Mouse (Mus musculus) lung, postnatal 36 days (tissue): ENCODE results near the gene Taar7a.

Source experiments
- DNase-seq: peaks from one replicate; pipeline ENCODE4 v3.0.0; 2022; ENCODE audit warnings: mixed read lengths

The Taar7a gene

GRCm38 (mm10) chr10:23993381-23993780, at the start of gene Taar7a:
Taar7a (minus strand) TSS chr10:23993481.
- no peak for DNase-seq

DNA sequence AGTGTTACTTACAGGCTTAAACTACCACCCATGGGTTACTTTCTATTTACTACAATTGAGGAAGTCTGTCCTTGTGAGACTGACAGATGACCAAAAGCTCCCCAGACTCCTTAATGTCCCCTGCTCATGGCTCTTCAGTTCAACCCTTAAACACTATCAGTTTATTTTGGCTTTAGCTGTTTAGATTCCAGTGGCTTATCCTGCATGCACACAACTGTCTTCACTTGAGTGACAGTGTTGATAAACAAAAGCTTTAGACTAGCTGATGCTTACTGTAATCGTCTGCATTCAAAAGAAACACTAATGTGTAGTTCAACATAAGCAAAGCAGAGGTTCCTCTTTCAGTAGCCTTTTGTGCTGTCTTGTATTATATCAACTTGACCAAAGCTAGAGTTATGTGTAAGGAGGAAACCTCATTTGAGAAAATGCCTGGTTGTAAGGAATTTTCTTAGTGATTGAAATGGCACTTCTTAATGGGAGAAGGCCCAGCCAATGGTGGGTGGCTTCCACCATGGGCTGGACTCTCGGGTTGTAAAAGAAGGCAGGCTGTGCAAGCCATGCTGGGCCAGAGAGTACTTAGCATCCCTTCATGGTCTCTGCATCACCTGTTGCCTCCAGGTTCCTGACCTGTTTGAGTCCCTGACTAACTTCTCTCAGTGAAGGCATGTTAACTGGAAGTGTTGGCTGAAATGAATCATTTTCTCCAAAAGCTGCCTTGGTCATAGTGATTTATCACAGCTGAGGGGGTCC, 47.0 kb upstream of the Taar7a start:
- DNase-seq = no peak

GRCm38 (mm10) chr10:24037314-24037713, 44.0 kb upstream of the Taar7a start, which contains the start of gene Taar7e:
Taar7e (plus strand) TSS chr10:24037614.
- no peak for DNase-seq

- no peak for DNase-seq
Observed at GRCm38 (mm10) chr10:24031347-24031746, 38.1 kb upstream of the Taar7a start.

DNA sequence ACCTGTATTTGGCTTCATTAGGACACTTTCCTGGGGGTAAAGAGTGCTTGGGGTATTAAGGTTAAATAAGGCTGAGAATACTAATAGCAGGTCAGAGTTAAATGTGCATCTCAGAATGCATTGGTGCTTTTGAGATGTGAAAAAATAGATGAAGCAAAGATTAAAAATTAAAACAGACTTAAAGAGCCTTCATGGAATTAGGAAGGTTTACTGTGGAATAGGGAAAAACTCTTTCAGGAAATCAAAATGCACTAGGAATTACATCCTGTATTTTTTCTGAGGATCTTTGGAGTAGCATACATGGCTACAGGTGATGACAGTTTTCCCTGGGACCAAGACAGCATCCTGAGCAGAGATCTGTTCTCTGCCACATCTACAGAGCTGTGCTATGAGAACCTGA, 33.6 kb upstream of the Taar7a start, which contains the start of gene Taar7d:
Gene Taar7d (plus strand): TSS at position 301 of the 400 bp plus-strand sequence.
- no peak for DNase-seq

DNA sequence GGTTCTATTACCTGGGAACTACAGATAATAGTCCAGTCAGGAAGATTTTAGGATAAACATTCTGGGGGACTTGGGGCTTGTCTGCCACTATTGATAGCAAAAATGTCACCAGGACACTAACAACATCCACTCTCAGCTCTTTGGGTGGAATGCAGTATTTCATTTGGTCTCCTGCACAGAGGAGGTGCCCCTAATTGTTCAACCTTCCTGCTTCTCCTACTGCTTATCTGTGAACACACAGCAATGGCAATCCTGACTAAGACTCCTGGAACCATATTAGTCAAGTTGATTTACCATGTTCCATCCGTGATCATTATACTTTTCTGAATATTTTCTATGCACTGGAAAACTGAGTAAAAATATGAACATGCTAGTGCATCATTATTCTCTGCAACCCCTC, 14.9 kb upstream of the Taar7a start:
- DNase-seq = no peak

DNA sequence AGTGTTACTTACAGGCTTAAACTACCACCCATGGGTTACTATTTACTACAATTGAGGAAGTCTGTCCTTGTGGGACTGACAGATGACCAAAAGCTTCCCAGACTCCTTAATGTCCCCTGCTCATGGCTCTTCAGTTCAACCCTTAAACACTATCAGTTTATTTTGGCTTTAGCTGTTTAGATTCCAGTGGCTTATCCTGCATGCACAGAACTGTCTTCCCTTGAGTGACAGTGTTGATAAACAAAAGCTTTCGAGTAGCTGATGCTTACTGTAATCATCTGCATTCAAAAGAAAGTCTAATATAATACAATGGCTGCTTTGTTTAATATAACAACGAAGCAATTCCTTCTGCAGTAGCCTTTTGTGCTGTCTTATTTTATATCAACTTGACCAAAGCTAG, 13.8 kb upstream of the Taar7a start:
- no peak for DNase-seq

GRCm38 (mm10) chr10:24006442-24006841, 13.2 kb upstream of the Taar7a start:
- no peak for DNase-seq

GRCm38 (mm10) chr10:23999639-24000038, 6.4 kb upstream of the Taar7a start, which contains the start of gene Taar7b:
Taar7b (plus strand) TSS chr10:23999939.
- DNase-seq = no peak

GRCm38 (mm10) chr10:23986419-23986818, 6.9 kb downstream of the Taar7a start:
- no peak for DNase-seq

DNA sequence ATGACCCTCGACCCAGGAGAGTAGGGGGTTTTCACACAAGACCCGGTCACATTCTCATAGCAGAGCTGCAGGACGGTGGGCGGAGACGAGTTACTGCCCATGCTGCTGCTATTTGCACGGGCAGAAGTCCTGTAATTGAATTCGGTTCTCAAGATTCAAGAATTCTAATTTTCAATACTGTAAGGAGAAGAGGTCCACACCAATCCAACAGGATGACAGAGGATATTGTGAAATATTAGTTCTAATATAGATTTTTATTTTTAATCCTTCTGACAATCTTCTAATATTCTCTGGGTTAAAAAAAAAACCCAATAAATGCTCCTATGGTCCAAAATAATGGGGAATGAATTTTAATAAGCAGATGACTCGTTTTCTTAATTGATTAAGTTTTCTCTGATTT, 7.7 kb downstream of the Taar7a start, which contains the start of gene Taar6:
Gene Taar6 (minus strand): TSS at position 101 of the 400 bp plus-strand sequence.
- no peak for DNase-seq

DNA sequence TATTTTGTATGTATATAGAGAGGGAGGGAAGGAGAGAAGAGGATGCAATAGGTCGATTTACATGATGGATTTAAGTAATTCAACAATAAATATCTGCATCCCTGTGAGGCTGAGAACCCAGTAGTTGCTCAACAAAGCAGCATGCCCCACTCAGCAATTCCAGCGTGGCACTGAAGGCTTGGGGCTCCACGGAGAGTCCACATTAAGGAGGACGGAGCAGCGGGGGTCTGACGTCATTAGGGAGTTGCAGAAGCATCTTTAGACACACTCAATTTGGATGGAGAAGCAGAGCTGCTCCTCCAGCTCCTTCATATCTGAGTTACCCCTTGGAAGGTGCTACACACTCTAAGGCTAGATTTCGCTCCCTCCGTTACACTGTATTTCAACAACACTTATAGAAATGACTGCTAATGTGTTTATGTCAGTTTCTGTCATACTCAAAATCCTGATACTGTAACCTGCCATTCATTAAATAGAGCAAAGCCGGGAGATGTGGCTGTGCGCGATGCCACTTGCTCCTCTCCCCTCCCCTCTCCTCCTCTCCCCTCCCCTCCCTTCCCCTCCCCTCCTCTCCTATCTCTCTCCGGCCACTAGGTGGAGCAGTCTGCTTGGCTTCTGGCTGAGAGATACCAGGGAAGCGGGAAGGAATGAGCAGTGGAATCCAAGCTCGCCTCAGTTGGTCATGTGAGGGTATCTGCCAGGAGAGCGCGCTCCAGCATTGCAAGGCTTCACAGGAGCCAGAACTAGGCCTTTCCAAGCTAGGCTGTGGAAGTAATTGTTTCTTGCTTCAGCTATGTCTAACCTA, 14.2 kb downstream of the Taar7a start:
- peak; percentile 78 for DNase-seq

GRCm38 (mm10) chr10:23977958-23978357, 15.3 kb downstream of the Taar7a start:
- DNase-seq = no peak

DNA sequence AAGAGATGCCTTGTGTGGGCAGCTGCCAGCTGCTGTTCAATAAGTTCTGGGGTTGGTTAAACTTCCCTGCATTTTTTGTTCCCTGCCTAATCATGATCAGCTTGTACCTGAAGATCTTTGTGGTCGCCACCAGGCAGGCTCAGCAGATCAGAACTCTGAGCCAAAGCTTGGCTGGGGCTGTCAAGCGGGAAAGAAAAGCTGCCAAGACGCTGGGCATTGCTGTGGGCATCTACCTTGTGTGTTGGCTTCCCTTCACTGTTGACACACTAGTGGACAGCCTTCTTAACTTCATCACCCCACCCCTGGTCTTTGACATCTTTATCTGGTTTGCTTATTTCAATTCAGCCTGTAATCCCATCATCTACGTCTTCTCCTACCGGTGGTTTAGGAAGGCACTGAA, 22.0 kb downstream of the Taar7a start:
- DNase-seq = no peak

- DNase-seq = no peak
Observed at GRCm38 (mm10) chr10:23970656-23971165, 22.6 kb downstream of the Taar7a start, which contains the start of gene Taar5. Taar5 (plus strand) TSS chr10:23970706.

- no peak for DNase-seq
Observed at GRCm38 (mm10) chr10:23964921-23965610, 28.2 kb downstream of the Taar7a start.

DNA sequence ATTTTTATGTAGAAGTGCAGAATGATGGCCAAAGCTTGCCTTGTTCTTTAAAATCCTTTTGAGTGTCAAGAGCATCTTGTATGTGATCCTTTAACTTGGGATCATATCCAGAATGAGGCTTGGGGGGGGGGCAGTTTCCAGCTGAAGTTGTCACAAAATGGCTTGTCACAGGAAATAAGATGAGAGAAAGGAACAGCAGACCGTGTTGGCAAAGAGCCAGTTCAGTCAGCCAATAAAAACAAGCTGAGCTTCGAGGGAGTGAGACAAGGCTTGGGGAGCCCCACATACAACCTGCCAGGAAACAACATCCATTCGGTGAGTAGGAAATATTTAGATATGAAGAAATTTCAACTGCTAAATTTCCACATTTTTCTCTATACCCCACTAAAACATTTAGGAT, 29.8 kb downstream of the Taar7a start:
- no peak for DNase-seq

GRCm38 (mm10) chr10:23960444-23960915, 32.8 kb downstream of the Taar7a start, which contains the start of gene Taar4:
Taar4 (plus strand) TSS chr10:23960494.
- no peak for DNase-seq

GRCm38 (mm10) chr10:23959071-23959470, 34.2 kb downstream of the Taar7a start:
- peak; percentile 21 for DNase-seq

DNA sequence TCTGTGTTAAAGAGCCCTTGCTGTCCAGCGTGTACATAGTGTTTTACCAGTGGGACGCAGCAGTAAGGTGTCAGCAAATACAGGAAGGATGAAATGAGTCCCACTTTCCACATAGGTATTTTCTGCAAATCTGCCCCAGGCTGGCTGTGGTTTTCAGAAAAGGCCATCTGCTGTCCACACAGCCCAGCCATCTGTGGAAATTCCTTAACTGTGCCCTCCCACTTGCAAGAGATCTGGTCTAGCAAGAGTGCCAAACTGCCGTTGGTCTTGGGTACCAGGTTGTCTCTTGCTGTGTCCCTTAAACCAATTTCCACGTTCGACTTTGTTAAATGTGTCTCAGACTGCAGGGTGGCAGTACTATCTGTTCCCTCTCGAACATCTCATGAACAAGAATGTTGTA, 41.6 kb downstream of the Taar7a start:
- DNase-seq = no peak

GRCm38 (mm10) chr10:23949508-23950005, 43.7 kb downstream of the Taar7a start, which contains the start of gene Taar3:
Taar3 (plus strand) TSS chr10:23949558.
- DNase-seq = no peak

GRCm38 (mm10) chr10:23948026-23948425, 45.3 kb downstream of the Taar7a start:
- peak; percentile 23 for DNase-seq
